Mouse (Mus musculus): Measurements from ENCODE around the gene Vps26b. TPM values are rescaled to one million over a fixed set of nuclear protein-coding genes. Genes with fewer than 3 reads are reported as not detected.
A peak's percentile ranks its signal among the peaks of the same experiment; 100 is the strongest.

Gene Vps26b
- total RNA-seq (2021) = 10 to 100 TPM; 29.1 to 29.2 TPM

GRCm38 (mm10) chr9:27029828-27030762 is at the start of gene Vps26b, which contains the start of gene Ncapd3:
Gene Vps26b, minus strand, starts transcription at chr9:27030065.
Gene Ncapd3, plus strand, starts transcription at chr9:27030175.
- peak; percentile 96 for DNase-seq

- DNase-seq = no peak
Observed at GRCm38 (mm10) chr9:27075812-27076211, 45.9 kb upstream of the Vps26b start.

GRCm38 (mm10) chr9:27074677-27075076 is 44.8 kb upstream of the Vps26b start:
- DNase-seq = no peak

- no peak for DNase-seq
Observed at GRCm38 (mm10) chr9:27070895-27071294, 41.0 kb upstream of the Vps26b start.

- DNase-seq = no peak
Observed at GRCm38 (mm10) chr9:27058341-27058740, 28.5 kb upstream of the Vps26b start.

GRCm38 (mm10) chr9:27049492-27049891 is 19.6 kb upstream of the Vps26b start:
- no peak for DNase-seq

GRCm38 (mm10) chr9:27043892-27044291 is 14.0 kb upstream of the Vps26b start:
- DNase-seq = no peak

- DNase-seq = no peak
Observed at GRCm38 (mm10) chr9:27030763-27031100, 867 bp upstream of the Vps26b start.

- peak; percentile 53 for DNase-seq
Observed at GRCm38 (mm10) chr9:27029022-27029827, 640 bp downstream of the Vps26b start.

GRCm38 (mm10) chr9:27026708-27027107 is 3.2 kb downstream of the Vps26b start:
- no peak for DNase-seq

GRCm38 (mm10) chr9:27023681-27024080 is 6.2 kb downstream of the Vps26b start:
- DNase-seq = no peak

- no peak for DNase-seq
Observed at GRCm38 (mm10) chr9:27018961-27019360, 10.9 kb downstream of the Vps26b start.

GRCm38 (mm10) chr9:27011572-27011971 is 18.3 kb downstream of the Vps26b start:
- no peak for DNase-seq

GRCm38 (mm10) chr9:27009231-27009630 is 20.6 kb downstream of the Vps26b start:
- no peak for DNase-seq

- DNase-seq = no peak
Observed at GRCm38 (mm10) chr9:27006866-27007265, 23.0 kb downstream of the Vps26b start.

GRCm38 (mm10) chr9:27005933-27006332 is 23.9 kb downstream of the Vps26b start:
- no peak for DNase-seq

- DNase-seq = no peak
Observed at GRCm38 (mm10) chr9:27005231-27005630, 24.6 kb downstream of the Vps26b start.

- peak; percentile 96 for DNase-seq
Observed at GRCm38 (mm10) chr9:26999461-27000395, 30.1 kb downstream of the Vps26b start, which contains the start of the genes Acad8 and Thyn1. Gene Acad8, minus strand, starts transcription at chr9:26999566. Gene Thyn1, plus strand, starts transcription at chr9:26999710.

- no peak for DNase-seq
Observed at GRCm38 (mm10) chr9:26998669-26999460, 31.0 kb downstream of the Vps26b start.

- no peak for DNase-seq
Observed at GRCm38 (mm10) chr9:26997501-26997900, 32.4 kb downstream of the Vps26b start.

GRCm38 (mm10) chr9:26997062-26997461 is 32.8 kb downstream of the Vps26b start:
- no peak for DNase-seq
